Mouse (Mus musculus) ovary, adult 18-20 months (tissue): ENCODE data around the gene Gm28035.

Source experiments
- DNase-seq: peaks from one replicate; pipeline ENCODE4 v3.0.0; 2022; ENCODE audit warnings: low spot score, mixed read lengths

The Gm28035 gene

GRCm38 (mm10) chr2:30306087-30306486 lies 65.7 kb downstream of the Gm28035 start:
- no peak for DNase-seq

- no peak for DNase-seq
Measured at GRCm38 (mm10) chr2:30309351-30309750, 69.0 kb downstream of the Gm28035 start.

GRCm38 (mm10) chr2:30311481-30311880 lies 71.1 kb downstream of the Gm28035 start:
- no peak for DNase-seq

GRCm38 (mm10) chr2:30316136-30316535 lies 75.8 kb downstream of the Gm28035 start:
- DNase-seq: no peak

- DNase-seq: no peak
Measured at GRCm38 (mm10) chr2:30316955-30317354, 76.6 kb downstream of the Gm28035 start.

- DNase-seq: no peak
Measured at GRCm38 (mm10) chr2:30319260-30319659, 78.9 kb downstream of the Gm28035 start.

- no peak for DNase-seq
Measured at GRCm38 (mm10) chr2:30323111-30323510, 82.7 kb downstream of the Gm28035 start.

- DNase-seq: no peak
Measured at GRCm38 (mm10) chr2:30325296-30325695, 84.9 kb downstream of the Gm28035 start.

GRCm38 (mm10) chr2:30327276-30327675 lies 86.9 kb downstream of the Gm28035 start:
- no peak for DNase-seq

- DNase-seq: no peak
Measured at GRCm38 (mm10) chr2:30328791-30329190, 88.4 kb downstream of the Gm28035 start.
